Mouse (Mus musculus) stomach, embryonic 15.5 days (tissue): ENCODE measurements around the gene Hist1h4a. TPM values are rescaled to one million over a fixed set of nuclear protein-coding genes. Genes with fewer than 3 reads are reported as not detected.
"Not testable (repeated sequence)": the region's sequence is repeated elsewhere in the genome, so short reads cannot be mapped to it uniquely, and the experiment has no call there.

Experiments
- ATAC-seq: fragments of 200-750 bp; cut with Nextera tagmentation; 2 replicates; pipeline ENCODE4 v1.8.0; 2017; ENCODE audit warnings: low read depth, moderate number of reproducible peaks, moderate TSS enrichment; ENCODE audit not compliant: insufficient read depth, low FRiP score
- H3K27ac ChIP-seq: fragments of 300-500 bp; sonication (generic); 2 replicates; pipeline ENCODE4 v1.5.1; 2015; ENCODE audit warnings: mild to moderate bottlenecking, inconsistent platforms
- H3K27me3 ChIP-seq: fragments of 300-500 bp; sonication (generic); replicated peaks from 2 replicates; pipeline ENCODE4 v1.6.1; 2015; ENCODE audit warnings: inconsistent platforms
- H3K36me3 ChIP-seq: fragments of 300-500 bp; sonication (generic); 2 replicates; pipeline ENCODE4 v1.6.1; 2015; ENCODE audit warnings: inconsistent platforms
- H3K4me1 ChIP-seq: fragments of 300-500 bp; sonication (generic); 2 replicates; pipeline ENCODE4 v1.6.1; 2015; ENCODE audit warnings: inconsistent platforms
- H3K4me2 ChIP-seq: fragments of 300-500 bp; sonication (generic); 2 replicates; pipeline ENCODE4 v1.6.1; 2015; ENCODE audit warnings: mild to moderate bottlenecking, inconsistent platforms
- H3K4me3 ChIP-seq: fragments of 300-500 bp; sonication (generic); replicated peaks from 2 replicates; pipeline ENCODE4 v1.5.1; 2015; ENCODE audit warnings: inconsistent platforms
- H3K9ac ChIP-seq: fragments of 300-500 bp; sonication (generic); 2 replicates; pipeline ENCODE4 v1.6.1; 2015; ENCODE audit warnings: inconsistent platforms
- H3K9me3 ChIP-seq: fragments of 300-500 bp; sonication (generic); 2 replicates; pipeline ENCODE4 v1.6.1; 2016; ENCODE audit warnings: inconsistent platforms
- WGBS: fragments of 180-500 bp; shearing (Covaris S2); methylation state at CpG from one replicate; pipeline ENCODE4 v1.1.7; 2015; 5-methylcytosine and 5-hydroxymethylcytosine counted together
- polyA plus RNA-seq: library from polyadenylated mRNA; unstranded; fragments of >200 nt; fragmentation: Nextera tagmentation; extraction: Ambion mirVana; gene quantifications from 2 replicates; pipeline ENCODE4 v1.2.1, GENCODE M21; 2015

Hist1h4a gene
- polyA plus RNA-seq, 1 experiment from 2014 or later: 0.42 TPM

DNA sequence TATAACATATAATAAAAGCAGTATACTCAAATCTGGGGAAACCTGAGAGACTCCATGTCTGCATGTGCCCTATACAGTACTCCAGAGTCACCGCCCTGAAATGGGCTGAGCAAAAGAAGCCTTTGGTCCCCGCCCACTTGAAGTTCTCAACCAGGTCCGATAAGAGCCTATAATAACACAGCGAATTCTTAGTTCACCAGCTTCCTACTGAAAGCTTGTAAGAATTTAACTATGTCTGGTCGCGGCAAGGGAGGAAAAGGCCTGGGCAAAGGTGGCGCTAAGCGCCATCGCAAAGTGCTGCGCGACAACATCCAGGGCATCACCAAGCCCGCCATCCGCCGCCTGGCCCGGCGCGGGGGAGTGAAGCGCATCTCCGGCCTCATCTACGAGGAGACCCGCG, 4.2 kb downstream of the Hist1h4a start, which contains the start of gene Hist1h4b:
Gene Hist1h4b, plus strand, starts transcription at position 224 of the 400 bp plus-strand sequence.
- Histone ChIP-seq H3K36me3 (no peaks in the 10 kb centered on the region), H3K27me3 (no peaks in the 10 kb centered on the region), H3K4me1 (peaks cover 9% of the 10 kb centered on the region; the same call in 1 of the 2 replicates), H3K9me3 (no peaks in the 10 kb centered on the region), H3K27ac (peak within 1 kb of the TSS; percentile 88), H3K9ac (0 out of 2 replicates have a peak within 1 kb of the TSS, but pooled peaks have one; percentile 29), H3K4me2 (peak within 1 kb of the TSS; percentile 62), H3K4me3 (peak within 1 kb of the TSS; percentile 42)
- peak; percentile 81 for ATAC-seq
- 0% methylated on average over 17 of the region's 22 CpGs for WGBS

DNA sequence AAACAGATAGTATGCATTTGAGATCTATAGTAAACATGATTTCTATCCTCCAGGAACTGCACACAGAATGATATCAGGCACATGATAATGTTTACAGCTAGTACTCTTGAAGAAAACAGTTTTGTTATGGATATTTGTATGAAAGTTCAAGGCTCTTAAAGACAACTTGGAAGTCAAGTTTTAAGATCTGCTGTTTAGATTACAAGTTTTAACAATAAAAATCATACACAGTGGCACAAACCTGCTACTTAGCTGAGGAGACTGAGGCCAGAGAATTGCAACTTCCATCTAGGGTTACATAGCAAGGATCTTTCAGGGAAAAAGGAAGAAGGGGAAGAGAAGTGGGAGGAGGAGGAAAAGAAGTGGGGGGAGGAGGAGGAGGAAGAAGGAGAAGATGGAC, 6.0 kb downstream of the Hist1h4a start:
- Histone ChIP-seq H3K9ac (no peak overlapping the region), H3K4me3 (no peak overlapping the region), H3K4me1 (peaks cover 5% of the 10 kb centered on the region; the same call in 1 of the 2 replicates), H3K9me3 (no peaks in the 10 kb centered on the region), H3K4me2 (no peak overlapping the region), H3K36me3 (no peaks in the 10 kb centered on the region), H3K27ac (no peak overlapping the region), H3K27me3 (no peaks in the 10 kb centered on the region)
- no peak for ATAC-seq

DNA sequence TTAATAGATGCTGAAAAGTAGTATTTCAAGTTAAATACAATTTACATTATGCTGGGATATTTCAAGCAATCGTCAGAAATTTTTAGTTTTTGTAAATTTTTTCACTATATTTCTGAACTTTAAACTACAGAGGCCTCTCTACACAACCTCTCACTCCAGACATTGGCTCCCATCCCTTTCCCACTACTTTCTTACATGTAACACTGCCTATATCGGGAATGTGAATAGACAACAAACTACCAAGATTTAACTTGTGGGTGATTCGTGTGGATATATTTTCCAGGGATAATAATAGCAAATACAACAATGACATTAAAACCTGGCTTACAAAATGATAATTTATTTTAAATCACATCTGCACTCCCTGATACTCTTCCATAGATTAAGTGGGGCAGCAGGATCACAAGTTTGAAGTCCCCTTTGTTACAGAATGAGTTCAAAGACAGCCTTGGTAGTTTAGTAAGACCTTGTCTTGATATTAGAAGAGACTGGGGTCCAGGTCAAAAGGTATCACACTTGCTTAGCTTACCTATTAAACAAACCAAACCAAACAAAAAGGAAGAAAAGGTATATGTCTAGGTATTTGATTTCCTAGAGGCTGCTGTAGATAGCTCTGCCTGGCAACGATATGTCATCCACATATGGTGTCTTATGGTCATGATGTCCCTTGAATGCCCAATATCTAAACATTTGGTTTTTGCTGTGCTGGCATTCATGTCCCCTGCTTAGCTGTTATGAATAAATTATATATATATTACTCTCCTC, 7.5 kb downstream of the Hist1h4a start:
- 42% methylated on average over 4 of the region's 4 CpGs for WGBS
- Histone ChIP-seq H3K4me3 (no peak overlapping the region), H3K36me3 (no peaks in the 10 kb centered on the region), H3K27ac (peak overlapping the region; percentile 54; the same call in 1 of the 2 replicates), H3K4me1 (peaks cover 4% of the 10 kb centered on the region; the same call in 1 of the 2 replicates), H3K9me3 (no peaks in the 10 kb centered on the region), H3K4me2 (0 out of 2 replicates have a peak overlapping the region, but pooled peaks have one; percentile 21), H3K27me3 (no peaks in the 10 kb centered on the region), H3K9ac (no peak overlapping the region)
- no peak for ATAC-seq

DNA sequence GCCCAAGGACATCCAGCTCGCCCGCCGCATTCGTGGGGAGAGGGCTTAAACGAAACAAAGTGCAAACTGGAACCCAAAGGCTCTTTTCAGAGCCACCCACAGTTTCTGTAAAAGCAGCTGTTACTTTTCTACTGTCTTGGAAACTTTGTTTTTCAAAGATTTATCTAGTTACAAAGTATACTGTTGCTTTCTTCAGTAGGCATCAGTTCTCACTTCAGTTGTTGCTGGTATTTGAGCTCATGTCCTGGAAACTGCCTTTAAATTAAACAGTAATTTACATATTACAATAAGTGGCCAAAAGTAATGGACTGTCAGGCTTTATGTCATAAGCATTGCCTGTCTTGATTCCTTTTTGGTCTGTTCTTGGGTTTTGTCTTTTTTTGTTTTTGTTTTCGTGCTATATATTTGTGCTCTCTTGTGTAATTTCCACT, 8.3 kb downstream of the Hist1h4a start:
- 3% methylated on average over 6 of the region's 6 CpGs for whole genome bisulfite sequencing
- Histone ChIP-seq H3K9me3 (no peaks in the 10 kb centered on the region), H3K4me3 (peak overlapping the region; percentile 32), H3K36me3 (no peaks in the 10 kb centered on the region), H3K27ac (peak overlapping the region; percentile 60), H3K4me1 (peaks cover 8% of the 10 kb centered on the region; the same call in 1 of the 2 replicates), H3K27me3 (no peaks in the 10 kb centered on the region), H3K9ac (no peak overlapping the region; the same call in 1 of the 2 replicates), H3K4me2 (peak overlapping the region; percentile 41)
- no peak for ATAC-seq

DNA sequence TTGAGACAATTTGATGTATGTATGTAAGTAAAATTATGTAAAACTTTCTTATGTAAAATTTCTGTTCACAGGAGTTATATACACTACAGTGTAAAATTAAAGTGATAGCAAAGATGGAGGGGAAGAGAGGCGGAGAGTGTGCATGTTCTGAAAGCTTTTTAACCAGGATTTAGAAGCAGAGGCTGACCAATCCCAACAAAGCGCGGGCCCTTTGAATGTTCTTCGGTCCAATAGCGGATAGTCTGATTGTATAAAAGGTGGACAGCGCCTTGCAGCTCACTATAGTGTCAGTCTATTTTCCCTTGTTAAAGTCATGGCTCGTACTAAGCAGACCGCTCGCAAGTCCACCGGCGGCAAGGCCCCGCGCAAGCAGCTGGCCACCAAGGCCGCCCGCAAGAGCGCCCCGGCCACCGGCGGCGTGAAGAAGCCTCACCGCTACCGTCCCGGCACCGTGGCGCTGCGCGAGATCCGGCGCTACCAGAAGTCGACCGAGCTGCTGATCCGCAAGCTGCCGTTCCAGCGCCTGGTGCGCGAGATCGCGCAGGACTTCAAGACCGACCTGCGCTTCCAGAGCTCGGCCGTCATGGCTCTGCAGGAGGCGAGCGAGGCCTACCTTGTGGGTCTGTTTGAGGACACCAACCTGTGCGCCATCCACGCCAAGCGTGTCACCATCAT, 8.8 kb downstream of the Hist1h4a start, which contains the start of gene Hist1h3b:
Gene Hist1h3b, plus strand, starts transcription at position 201 of the 675 bp plus-strand sequence.
- H3K36me3 ChIP-seq, H3K4me1 ChIP-seq, H3K27me3 ChIP-seq, H3K9me3 ChIP-seq: not testable (repeated sequence)
- peak within 1 kb of the TSS; percentile 44; the same call in 1 of the 2 replicates for H3K9ac ChIP-seq
- peak within 1 kb of the TSS; percentile 43 for H3K4me3 ChIP-seq
- H3K4me2 ChIP-seq: peak within 1 kb of the TSS; percentile 58
- peak; percentile 87 for ATAC-seq
- peak within 1 kb of the TSS; percentile 96 for H3K27ac ChIP-seq
- 0% methylated on average over 21 of the region's 47 CpGs for WGBS

DNA sequence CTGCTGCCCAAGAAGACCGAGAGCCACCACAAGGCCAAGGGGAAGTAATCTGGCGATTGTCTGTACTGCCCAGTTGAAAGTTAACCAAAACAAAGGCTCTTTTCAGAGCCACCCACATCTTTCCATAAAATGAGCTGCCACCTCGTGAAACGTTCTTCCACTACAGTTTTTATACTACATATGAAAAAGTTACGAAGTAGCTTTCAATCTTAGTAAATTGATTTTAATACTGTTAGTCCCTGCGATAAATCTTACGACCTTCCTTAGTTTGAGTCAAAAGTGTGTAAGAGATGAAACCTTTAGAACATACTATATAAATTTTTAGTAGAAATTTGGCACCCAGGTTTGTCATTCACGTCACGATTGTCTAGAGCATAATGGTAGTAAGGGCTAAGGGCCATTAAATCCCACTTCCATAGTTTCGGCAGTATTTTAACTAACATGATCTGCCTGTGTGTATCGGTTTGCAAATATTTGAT, 9.5 kb downstream of the Hist1h4a start:
- Histone ChIP-seq H3K27ac (peak overlapping the region; percentile 96), H3K9me3 (no peaks in the 10 kb centered on the region), H3K36me3 (no peaks in the 10 kb centered on the region), H3K4me1 (peaks cover 7% of the 10 kb centered on the region; the same call in 1 of the 2 replicates), H3K4me3 (peak overlapping the region; percentile 43), H3K9ac (peak overlapping the region; percentile 41; the same call in 1 of the 2 replicates), H3K27me3 (no peaks in the 10 kb centered on the region), H3K4me2 (peak overlapping the region; percentile 58)
- no peak for ATAC-seq
- WGBS: 1% methylated on average over 11 of the region's 11 CpGs

DNA sequence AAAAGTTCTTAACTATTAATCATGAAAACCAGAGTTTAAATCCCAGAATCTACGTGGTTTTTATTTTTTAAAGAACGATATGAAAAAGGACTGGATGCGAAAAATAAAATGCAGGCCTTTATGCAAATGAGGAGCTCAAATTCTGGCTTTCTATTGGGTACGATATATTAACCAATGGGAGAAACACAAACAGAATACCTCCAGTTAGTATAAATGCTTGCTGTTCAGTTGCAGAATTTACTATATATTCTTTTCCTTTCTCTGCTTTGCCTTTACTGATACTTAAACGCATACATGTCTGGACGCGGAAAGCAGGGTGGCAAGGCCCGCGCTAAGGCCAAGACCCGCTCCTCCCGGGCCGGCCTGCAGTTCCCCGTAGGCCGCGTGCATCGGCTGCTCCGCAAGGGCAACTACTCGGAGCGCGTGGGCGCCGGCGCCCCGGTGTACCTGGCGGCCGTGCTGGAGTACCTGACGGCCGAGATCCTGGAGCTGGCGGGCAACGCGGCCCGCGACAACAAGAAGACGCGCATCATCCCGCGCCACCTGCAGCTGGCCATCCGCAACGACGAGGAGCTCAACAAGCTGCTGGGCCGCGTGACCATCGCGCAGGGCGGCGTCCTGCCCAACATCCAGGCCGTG, 10.1 kb downstream of the Hist1h4a start, which contains the start of gene Hist1h2ab:
Gene Hist1h2ab, plus strand, starts transcription at position 288 of the 639 bp plus-strand sequence.
- WGBS: under 1% methylated on average over 33 of the region's 47 CpGs
- peak within 1 kb of the TSS; percentile 58 for H3K4me2 ChIP-seq
- not testable (repeated sequence) for H3K36me3 ChIP-seq, H3K4me1 ChIP-seq, H3K27me3 ChIP-seq, H3K9me3 ChIP-seq
- H3K9ac ChIP-seq: peak within 1 kb of the TSS; percentile 44; the same call in 1 of the 2 replicates
- ATAC-seq: peak; percentile 41
- peak within 1 kb of the TSS; percentile 96 for H3K27ac ChIP-seq
- H3K4me3 ChIP-seq: peak within 1 kb of the TSS; percentile 43

DNA sequence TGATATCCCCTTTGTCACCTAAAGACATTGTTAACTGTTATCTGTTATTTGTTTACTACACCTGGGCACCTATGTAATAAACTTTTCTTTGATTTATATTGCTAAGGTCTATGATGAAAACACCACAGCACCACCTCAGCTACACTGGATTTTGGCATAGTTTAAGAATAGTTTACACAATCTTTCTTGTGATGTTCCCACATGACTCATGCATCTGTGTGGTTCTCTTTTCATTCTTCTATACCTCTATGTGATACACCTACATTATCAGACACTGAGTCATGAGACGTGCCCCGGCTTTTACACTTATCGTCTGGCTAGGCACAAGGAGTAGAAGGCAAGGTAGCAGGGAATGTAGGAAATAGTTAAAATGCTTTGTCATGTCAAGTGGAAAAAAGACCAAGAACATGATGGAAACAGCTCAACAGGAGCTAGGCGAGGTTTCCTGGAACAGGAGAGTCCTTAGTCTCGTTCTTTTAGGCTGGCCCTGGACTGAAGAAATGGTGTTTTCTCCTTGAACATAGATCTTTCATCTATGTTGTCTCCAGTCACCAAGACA, 11.4 kb downstream of the Hist1h4a start:
- H3K27me3 ChIP-seq: no peaks in the 10 kb centered on the region
- H3K9me3 ChIP-seq: no peaks in the 10 kb centered on the region
- H3K4me2 ChIP-seq: no peak overlapping the region
- H3K4me1 ChIP-seq: peaks cover 7% of the 10 kb centered on the region; the same call in 1 of the 2 replicates
- no peak overlapping the region for H3K4me3 ChIP-seq
- 83% methylated on average over 5 of the region's 5 CpGs for WGBS
- ATAC-seq: no peak
- peak overlapping the region; percentile 74 for H3K27ac ChIP-seq
- H3K36me3 ChIP-seq: no peaks in the 10 kb centered on the region
- H3K9ac ChIP-seq: no peak overlapping the region

DNA sequence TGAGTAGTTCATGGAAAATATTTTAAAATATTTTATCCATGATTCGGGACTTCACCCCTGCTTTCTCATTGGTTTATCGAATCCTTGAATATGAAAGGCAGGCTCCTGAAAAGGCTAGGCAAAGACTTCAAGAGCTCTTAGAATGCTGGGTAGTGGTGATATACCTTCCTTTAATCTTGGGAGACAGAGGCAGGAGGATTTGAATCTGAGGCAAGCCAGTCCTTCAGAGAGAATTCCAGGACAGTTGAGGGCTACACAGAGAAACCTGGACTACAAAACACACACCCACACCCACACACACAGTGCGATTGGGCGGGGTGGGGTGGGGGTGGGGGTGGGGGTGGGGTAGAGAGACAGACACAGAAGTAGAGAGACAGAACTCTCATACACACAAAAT, 13.1 kb downstream of the Hist1h4a start:
- 9% methylated on average over 4 of the region's 4 CpGs for WGBS
- Histone ChIP-seq H3K27ac (peak overlapping the region; percentile 100), H3K36me3 (no peaks in the 10 kb centered on the region), H3K9ac (no peak overlapping the region), H3K4me1 (peaks cover 9% of the 10 kb centered on the region; the same call in 1 of the 2 replicates), H3K9me3 (no peaks in the 10 kb centered on the region), H3K27me3 (no peaks in the 10 kb centered on the region), H3K4me2 (peak overlapping the region; percentile 62), H3K4me3 (no peak overlapping the region)
- no peak for ATAC-seq

DNA sequence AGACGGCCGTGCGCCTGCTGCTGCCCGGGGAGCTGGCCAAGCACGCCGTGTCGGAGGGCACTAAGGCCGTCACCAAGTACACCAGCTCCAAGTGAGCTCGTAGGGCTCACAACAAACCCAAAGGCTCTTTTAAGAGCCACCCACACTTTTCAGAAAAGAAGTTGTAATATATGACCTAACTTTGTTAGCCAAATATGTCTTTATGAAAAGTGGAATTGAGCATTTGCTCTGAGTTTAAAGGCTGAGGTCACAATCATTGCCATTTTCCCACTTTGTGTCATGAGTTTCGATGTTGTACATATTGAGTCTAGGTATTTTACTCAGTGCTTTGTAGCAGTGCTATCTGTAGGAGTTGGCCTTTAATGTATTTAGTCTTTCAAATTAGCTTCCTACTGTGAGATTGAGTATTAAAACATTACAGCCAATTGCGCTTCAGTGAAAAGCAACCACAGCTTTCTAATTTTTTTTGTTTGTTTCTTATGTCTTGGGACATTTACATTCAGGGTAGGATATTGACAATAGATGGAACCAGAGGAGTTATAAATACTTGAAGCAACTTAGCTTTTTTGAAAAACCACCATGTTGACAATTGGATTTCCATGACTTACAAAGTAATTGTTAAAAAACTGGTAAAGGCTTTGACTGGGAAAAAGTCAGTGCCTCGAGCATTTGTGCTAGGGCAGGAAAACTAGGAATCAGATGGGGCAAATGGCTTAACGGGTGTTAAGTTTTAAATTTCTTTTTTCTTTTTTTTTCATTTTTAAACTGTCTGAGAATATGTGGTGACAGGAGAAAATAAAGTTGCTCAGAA, 13.7 kb downstream of the Hist1h4a start:
- Histone ChIP-seq H3K9ac (no peak overlapping the region), H3K27me3 (no peaks in the 10 kb centered on the region)

More for the DNA sequence above, 13.7 kb downstream of the Hist1h4a start:
- ATAC-seq: peak; percentile 0; the same call in 1 of the 2 replicates
- H3K4me2 ChIP-seq: peak overlapping the region; percentile 62
- H3K4me1 ChIP-seq: peaks cover 9% of the 10 kb centered on the region; the same call in 1 of the 2 replicates
- no peaks in the 10 kb centered on the region for H3K36me3 ChIP-seq
- peak overlapping the region; percentile 100 for H3K27ac ChIP-seq
- peak overlapping the region; percentile 33 for H3K4me3 ChIP-seq
- WGBS: 2% methylated on average over 13 of the region's 13 CpGs
- H3K9me3 ChIP-seq: no peaks in the 10 kb centered on the region
